In the genomic region with DNA sequence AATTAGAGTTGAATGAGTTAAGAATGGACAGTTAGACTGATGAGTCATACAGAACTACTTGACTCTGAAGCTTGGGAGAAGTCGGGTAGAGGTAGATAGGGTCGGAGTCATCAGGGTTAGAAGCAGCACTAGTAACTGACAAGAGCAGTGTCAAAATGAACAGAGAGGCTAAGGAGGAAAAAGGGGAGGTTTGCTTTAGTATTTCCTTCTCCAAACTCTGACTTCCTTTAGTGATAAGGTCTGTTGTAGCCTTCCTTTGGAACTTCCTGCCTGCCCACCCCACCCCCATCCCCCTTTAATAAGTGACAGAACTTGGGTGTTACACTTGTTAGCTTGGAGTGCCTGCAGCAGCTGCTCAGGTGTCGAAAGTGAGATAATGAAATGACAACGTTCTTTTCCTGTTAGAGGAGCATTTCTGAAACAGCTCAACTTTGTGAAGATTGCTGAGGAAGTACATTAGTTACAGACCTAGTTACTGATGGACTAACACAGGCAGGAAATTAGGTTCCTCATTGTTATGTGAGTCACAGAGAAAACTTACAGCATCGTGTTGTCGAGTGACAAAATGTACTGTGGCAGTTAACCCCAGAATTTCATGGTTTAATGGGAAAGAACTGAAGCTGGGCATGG, we compare ENCODE assay signal across 8 mouse cellular contexts. TPM values are rescaled to one million over a fixed set of nuclear protein-coding genes. Genes with fewer than 3 reads are reported as not detected.
DNase-seq lines count a peak whose midpoint lies in the region; ATAC-seq and TF ChIP-seq lines count a peak whose summit lies in the region.

No protein-coding gene starts in this region.

- H3K27ac ChIP-seq in kidney, embryonic 15.5 days, result peak overlapping the region; percentile 73

- 24% methylated on average over 6 of the region's 6 CpGs for WGBS in kidney, embryonic 15.5 days

- H3K4me2 ChIP-seq in kidney, embryonic 15.5 days, result peak overlapping the region; percentile 27
- peak overlapping the region; percentile 22 for H3K4me2 ChIP-seq in myocyte (ENCODE audit: low read depth)

- peaks cover 32% of the 10 kb centered on the region for H3K4me1 ChIP-seq in kidney, embryonic 15.5 days

- no peaks in the 10 kb centered on the region for H3K27me3 ChIP-seq in kidney, embryonic 15.5 days
- no peaks in the 10 kb centered on the region for H3K27me3 ChIP-seq in myocyte (ENCODE audit: control insufficient read depth, insufficient read depth, insufficient read length)

- H3K36me3 ChIP-seq in kidney, embryonic 15.5 days, result peaks cover 35% of the 10 kb centered on the region
- peaks cover 14% of the 10 kb centered on the region for H3K36me3 ChIP-seq in myocyte (ENCODE audit: control insufficient read depth, insufficient read depth)

- no peak overlapping the region for H3K4me3 ChIP-seq in kidney, embryonic 15.5 days (replicated peaks)
- no peak overlapping the region for H3K4me3 ChIP-seq in myocyte

- ATAC-seq in kidney, embryonic 15.5 days (replicated peaks; ENCODE audit: low FRiP score), result no peak

- peaks cover 92% of the 10 kb centered on the region for H3K79me2 ChIP-seq in myocyte (ENCODE audit: control insufficient read depth, insufficient read depth)

- H3K9ac ChIP-seq in kidney, embryonic 15.5 days, result no peak overlapping the region

- DNase-seq in kidney, postnatal 14 days, result no peak
- peak; percentile 19 for DNase-seq in T-cell, adult 2 months (ENCODE audit: low spot score)
- peak; percentile 81 for DNase-seq in induced T-regulatory cell, adult 2 months (ENCODE audit: low read depth)
- DNase-seq in cerebellum, adult 8-10 months, result no peak
- no peak for DNase-seq in cerebellum, postnatal 4 days (ENCODE audit: low spot score in 2 of 2)
- DNase-seq in ovary, postnatal 36 days (ENCODE audit: low spot score), result no peak

- no peak for TF ChIP-seq POLR2A in myocyte (IDR thresholded peaks at IDR 0.05; ENCODE audit: insufficient read length, low read depth)

- H3ac ChIP-seq in myocyte (ENCODE audit: control insufficient read depth, insufficient read length), result no peak overlapping the region

- no peaks in the 10 kb centered on the region for H3K9me3 ChIP-seq in kidney, embryonic 15.5 days (replicated peaks)

TF ChIP-seq in myocyte, 11 proteins besides CTCF, POLR2A, EP300 and RAD21:
- TF ChIP-seq CEBPB (IDR thresholded peaks at IDR 0.05; ENCODE audit: insufficient read depth, poor library complexity, severe bottlenecking), result no peak
- TF ChIP-seq MYOD1 (IDR thresholded peaks at IDR 0.05; ENCODE audit: control insufficient read depth in 1 of 3, insufficient read length in 2 of 3, low read depth in 2 of 3), result peak in 1 of 3 experiments; percentile 32
- no peak for TF ChIP-seq POLR2AphosphoS2 (IDR thresholded peaks at IDR 0.05; ENCODE audit: insufficient read length, low read depth)
- TF ChIP-seq MYOG (IDR thresholded peaks at IDR 0.05; ENCODE audit: control insufficient read depth in 1 of 3, insufficient read depth in 1 of 3, insufficient read length in 2 of 3, low read depth in 2 of 3), result no peak
- no peak for TF ChIP-seq SRF (IDR thresholded peaks at IDR 0.05; ENCODE audit: control insufficient read depth, insufficient read length, low read depth)
TF ChIP-seq in myocyte: peak in this region for 1.

RNA-seq across cellular contexts. Expression of a gene that starts 5.0 kb away (rescaled TPM):
- 11.2 and 12.2 TPM in 2 replicates for polyA plus RNA-seq in kidney, embryonic 15.5 days (2015; fragmentation: Nextera tagmentation; extraction: Ambion mirVana)
- polyA plus RNA-seq in myocyte (2012; fragmentation: generic; extraction: Trizol), result 15.4 TPM

RNA-seq across cellular contexts. Expression of a gene that starts 59.5 kb away (rescaled TPM):
- polyA plus RNA-seq in kidney, embryonic 15.5 days (2015; fragmentation: Nextera tagmentation; extraction: Ambion mirVana), result 8.1 and 9.0 TPM in 2 replicates
- polyA plus RNA-seq in myocyte (2012; fragmentation: generic; extraction: Trizol), result 10.8 TPM

Comparison
In these comparisons a context has a peak if more than half of its experiments do, and no peak if none do; other contexts are left out.
1. DNase-seq: peak in T-cell, adult 2 months (single experiment) and induced T-regulatory cell, adult 2 months (single experiment); none in kidney, postnatal 14 days (single experiment), cerebellum, adult 8-10 months (single experiment), cerebellum, postnatal 4 days (0 of 2) and ovary, postnatal 36 days (single experiment).